Mouse (Mus musculus) brain, embryonic 14.5 days (tissue): ENCODE data around the gene Mmaa.

ENCODE experiments used
- CTCF ChIP-seq: fragments of 200-500 bp; IDR thresholded peaks from 2 replicates; pipeline ENCODE4 v1.5.1; 2012; ENCODE audit warnings: inconsistent platforms, mild to moderate bottlenecking, moderate library complexity, borderline replicate concordance; ENCODE audit not compliant: insufficient read depth, insufficient read length; ENCODE audit errors: extremely low read depth
- POLR2A ChIP-seq: fragments of 200-500 bp; IDR thresholded peaks from 2 replicates; pipeline ENCODE4 v1.6.1; 2012; ENCODE audit warnings: mild to moderate bottlenecking, inconsistent platforms, borderline replicate concordance; ENCODE audit not compliant: poor library complexity, insufficient read depth, insufficient read length, severe bottlenecking; ENCODE audit errors: extremely low read depth

DNA sequence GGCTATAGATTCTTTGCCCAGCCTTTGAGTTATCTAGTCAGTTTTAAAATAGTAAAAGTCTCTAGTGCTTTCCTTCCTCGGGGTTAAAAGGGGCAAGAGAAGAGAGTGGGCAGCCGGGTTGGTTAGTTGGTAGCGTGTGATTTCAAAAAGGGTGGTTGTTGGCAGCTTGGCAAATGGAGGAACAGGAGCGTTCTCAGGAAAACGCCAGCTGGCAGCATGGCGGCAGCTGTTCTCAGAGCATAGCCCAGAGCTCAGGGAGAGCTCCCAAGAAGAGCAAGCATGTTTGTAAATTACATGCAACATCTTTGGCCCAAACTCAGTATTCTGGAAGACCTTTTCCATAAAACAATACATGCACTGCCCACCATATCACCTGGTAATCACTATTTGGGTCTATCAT, 41.0 kb downstream of the Mmaa start:
- TF ChIP-seq POLR2A (no peak), CTCF (no peak)
